Mouse (Mus musculus) embryonic facial prominence, embryonic 13.5 days (tissue): Measurements from ENCODE around the gene A2ml1. TPM values are rescaled to one million over a fixed set of nuclear protein-coding genes. Genes with fewer than 3 reads are reported as not detected.
"Not testable (repeated sequence)": the region's sequence is repeated elsewhere in the genome, so short reads cannot be mapped to it uniquely, and the experiment has no call there.

Experiments
- ATAC-seq: fragments of 200-750 bp; cut with Nextera tagmentation; 2 replicates; pipeline ENCODE4 v1.8.0; 2017; ENCODE audit warnings: low read depth; ENCODE audit not compliant: insufficient number of reproducible peaks, insufficient read depth, low FRiP score, low TSS enrichment
- H3K27ac ChIP-seq: fragments of 300-500 bp; sonication (generic); 2 replicates; pipeline ENCODE4 v1.5.1; 2015; ENCODE audit warnings: moderate library complexity, mild to moderate bottlenecking, inconsistent platforms
- H3K27me3 ChIP-seq: fragments of 300-500 bp; sonication (generic); 2 replicates; pipeline ENCODE4 v1.6.1; 2015; ENCODE audit warnings: mild to moderate bottlenecking, inconsistent platforms
- H3K36me3 ChIP-seq: fragments of 300-500 bp; sonication (generic); 2 replicates; pipeline ENCODE4 v1.6.1; 2015; ENCODE audit warnings: mild to moderate bottlenecking, inconsistent platforms
- H3K4me1 ChIP-seq: fragments of 300-500 bp; sonication (generic); 2 replicates; pipeline ENCODE4 v1.6.1; 2015; ENCODE audit warnings: inconsistent platforms
- H3K4me2 ChIP-seq: fragments of 300-500 bp; sonication (generic); 2 replicates; pipeline ENCODE4 v1.6.1; 2015; ENCODE audit warnings: moderate library complexity, mild to moderate bottlenecking, inconsistent platforms
- H3K4me3 ChIP-seq: fragments of 300-500 bp; sonication (generic); 2 replicates; pipeline ENCODE4 v1.5.1; 2015; ENCODE audit warnings: mild to moderate bottlenecking, inconsistent platforms
- H3K9ac ChIP-seq: fragments of 300-500 bp; sonication (generic); 2 replicates; pipeline ENCODE4 v1.6.1; 2015; ENCODE audit warnings: mild to moderate bottlenecking, inconsistent platforms
- H3K9me3 ChIP-seq: fragments of 300-500 bp; sonication (generic); 2 replicates; pipeline ENCODE4 v1.6.1; 2016; ENCODE audit warnings: inconsistent platforms
- WGBS: fragments of 180-500 bp; shearing (Covaris S2); methylation state at CpG from one replicate; pipeline ENCODE4 v1.1.7; 2015; ENCODE audit warnings: mixed read lengths; 5-methylcytosine and 5-hydroxymethylcytosine counted together
- polyA plus RNA-seq: library from polyadenylated mRNA; unstranded; fragments of >200 nt; fragmentation: Nextera tagmentation; extraction: Ambion mirVana; gene quantifications from 2 replicates; pipeline ENCODE4 v1.2.1, GENCODE M21; 2015

A2ml1 gene
- 1.5 and 3.1 TPM in 2 replicates for polyA plus RNA-seq

DNA sequence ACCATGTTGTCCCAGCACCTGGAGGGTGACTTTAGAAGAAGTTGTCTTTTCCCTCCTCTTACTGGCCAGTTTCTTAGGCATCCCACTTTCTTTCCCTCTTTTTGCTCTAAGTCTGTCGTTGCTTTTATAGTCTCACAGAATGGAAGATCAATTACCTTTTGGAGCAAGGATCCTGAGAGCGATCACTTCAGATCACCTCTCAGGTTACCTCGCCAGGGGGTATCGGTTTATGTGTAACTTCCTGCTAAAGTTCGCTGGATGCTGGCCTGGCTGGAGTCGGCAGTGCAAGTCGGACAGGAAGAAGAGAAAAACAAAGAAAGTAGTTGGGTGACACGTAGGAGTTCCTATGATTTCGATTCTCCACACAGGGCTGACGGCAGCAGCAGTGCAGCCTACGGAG, at the start of gene A2ml1:
A2ml1 (minus strand) TSS at position 101 of the 400 bp plus-strand sequence.
- no peaks in the 10 kb centered on the region for H3K4me1 ChIP-seq
- H3K4me2 ChIP-seq, result no peak within 1 kb of the TSS
- no peak within 1 kb of the TSS for H3K9ac ChIP-seq
- H3K27me3 ChIP-seq, result no peaks in the 10 kb centered on the region
- H3K4me3 ChIP-seq, result no peak within 1 kb of the TSS
- ATAC-seq, result no peak
- no peaks in the 10 kb centered on the region for H3K9me3 ChIP-seq
- H3K36me3 ChIP-seq, result no peaks in the 10 kb centered on the region
- 61% methylated on average over 11 of the region's 11 CpGs for WGBS
- no peak within 1 kb of the TSS for H3K27ac ChIP-seq

DNA sequence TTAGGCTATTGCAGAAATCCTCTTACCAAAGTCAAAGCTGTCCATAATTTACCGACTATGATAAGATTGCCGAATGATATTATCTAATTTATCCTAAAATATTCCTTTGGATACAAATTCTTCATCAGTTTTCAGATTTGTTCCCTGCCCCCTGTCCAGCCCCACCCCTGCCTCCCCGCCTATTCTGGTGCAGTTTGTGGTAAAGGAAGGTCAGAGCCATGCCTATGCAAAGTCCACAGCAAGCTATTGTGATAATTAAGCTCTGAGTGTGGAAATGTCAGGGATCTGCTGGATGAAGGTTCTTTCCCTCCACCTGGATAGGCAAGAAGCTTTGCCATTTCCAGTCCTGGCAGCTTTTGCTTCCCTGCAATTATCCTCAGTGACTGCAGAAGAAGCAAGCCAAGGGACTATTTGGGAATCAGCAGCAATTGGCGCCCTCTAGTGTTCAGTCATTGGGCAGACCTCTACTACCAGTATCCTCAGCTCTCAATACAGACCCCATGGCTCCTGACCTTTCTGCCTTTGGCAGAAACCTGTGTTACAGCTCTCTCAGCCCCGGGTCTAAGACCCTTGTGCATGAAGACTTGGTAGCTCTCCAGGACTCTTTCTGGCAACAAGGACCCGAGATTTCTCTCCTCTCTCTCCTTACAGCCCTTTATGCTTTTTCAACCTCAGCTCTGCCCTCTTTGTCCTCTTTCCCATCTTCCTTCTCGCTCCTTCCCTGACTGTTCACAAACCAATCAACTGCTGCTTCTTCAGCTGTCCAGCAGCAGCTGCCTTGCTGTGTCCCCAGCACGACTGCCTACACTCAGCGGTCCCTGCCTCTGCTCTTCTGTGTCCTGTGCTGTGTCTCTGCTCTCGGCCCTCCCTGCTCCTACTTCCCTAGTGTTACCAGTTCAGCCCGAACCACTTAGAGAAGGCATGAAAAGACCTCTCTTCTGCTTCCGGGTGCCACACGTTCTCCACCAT, 48.6 kb upstream of the A2ml1 start:
- H3K27ac ChIP-seq, H3K9ac ChIP-seq, H3K36me3 ChIP-seq, H3K27me3 ChIP-seq, H3K4me2 ChIP-seq, ATAC-seq, H3K4me3 ChIP-seq, H3K4me1 ChIP-seq, H3K9me3 ChIP-seq: not testable (repeated sequence)
- 49% methylated on average over 13 of the region's 13 CpGs for WGBS

DNA sequence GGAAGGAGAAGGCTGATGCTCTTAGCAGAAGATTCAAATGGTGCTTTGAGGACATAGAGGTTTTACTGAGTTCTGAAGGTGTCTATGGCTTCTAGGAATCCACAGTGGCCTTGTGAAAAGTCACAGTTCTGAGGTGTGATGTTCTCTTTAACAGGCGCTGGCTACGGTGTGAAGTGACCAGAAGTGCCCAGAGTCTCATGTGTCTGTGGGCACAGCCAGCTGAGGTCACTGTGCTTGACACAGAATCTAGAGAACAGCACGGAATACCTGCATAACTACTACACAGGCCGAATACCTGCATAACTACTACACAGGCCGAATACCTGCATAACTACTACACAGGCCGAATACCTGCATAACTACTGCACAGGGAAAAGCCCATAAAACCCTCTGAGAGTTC, 43.8 kb upstream of the A2ml1 start:
- H3K4me3 ChIP-seq, ATAC-seq, H3K9me3 ChIP-seq, H3K27ac ChIP-seq, H3K4me1 ChIP-seq, H3K9ac ChIP-seq, H3K4me2 ChIP-seq, H3K27me3 ChIP-seq, H3K36me3 ChIP-seq: not testable (repeated sequence)
- 92% methylated on average over 6 of the region's 6 CpGs for WGBS

DNA sequence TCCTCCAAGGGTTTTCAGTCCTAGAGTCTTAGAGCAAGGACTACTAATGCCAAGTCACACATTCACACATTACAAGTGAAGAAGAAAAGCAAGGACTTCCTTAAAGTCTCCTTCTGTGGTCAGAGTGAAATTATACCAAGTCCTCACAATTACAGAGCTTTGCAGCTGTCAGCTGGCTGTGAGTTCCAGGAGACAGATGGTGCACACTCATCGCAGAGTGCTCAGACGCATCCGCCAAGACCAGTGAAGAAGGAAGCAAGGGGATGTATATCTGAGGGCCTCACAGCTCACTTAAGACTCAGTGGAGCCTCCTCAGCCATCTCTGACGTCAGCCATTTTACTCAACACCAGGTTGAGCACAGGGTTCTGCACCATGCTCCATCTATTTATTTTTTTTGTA, 43.0 kb upstream of the A2ml1 start:
- 87% methylated on average over 4 of the region's 4 CpGs for WGBS
- Histone ChIP-seq H3K9ac (no peak overlapping the region), H3K36me3 (no peaks in the 10 kb centered on the region), H3K9me3 (no peaks in the 10 kb centered on the region), H3K4me2 (no peak overlapping the region), H3K27ac (no peak overlapping the region), H3K4me3 (no peak overlapping the region), H3K27me3 (no peaks in the 10 kb centered on the region), H3K4me1 (no peaks in the 10 kb centered on the region)
- ATAC-seq, result no peak

DNA sequence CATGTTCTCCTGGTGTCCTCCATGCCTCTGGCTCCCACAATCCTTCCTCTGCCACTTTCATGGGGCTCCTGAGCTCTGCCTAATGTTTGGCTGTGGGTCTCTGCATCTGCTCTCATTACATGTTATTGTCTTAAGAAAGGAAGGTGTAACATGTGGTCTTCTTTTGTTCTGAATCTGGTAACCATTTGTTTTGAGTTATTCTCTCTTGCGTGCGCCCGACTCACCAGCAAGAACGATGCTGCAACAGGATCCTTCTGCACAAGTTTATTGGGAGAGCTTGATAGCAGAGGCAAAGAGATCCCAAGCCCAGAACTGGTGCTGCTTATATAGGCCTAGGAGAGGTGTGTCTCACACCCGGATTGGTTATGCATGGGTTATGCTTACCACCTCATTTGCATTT, 42.0 kb upstream of the A2ml1 start, which contains the start of gene Klrb1a:
Klrb1a (minus strand) TSS at position 101 of the 400 bp plus-strand sequence.
- not testable (repeated sequence) for H3K4me3 ChIP-seq, ATAC-seq, H3K4me2 ChIP-seq, H3K9ac ChIP-seq, H3K4me1 ChIP-seq, H3K27me3 ChIP-seq, H3K27ac ChIP-seq, H3K9me3 ChIP-seq, H3K36me3 ChIP-seq
- WGBS, result 86% methylated on average over 5 of the region's 5 CpGs

DNA sequence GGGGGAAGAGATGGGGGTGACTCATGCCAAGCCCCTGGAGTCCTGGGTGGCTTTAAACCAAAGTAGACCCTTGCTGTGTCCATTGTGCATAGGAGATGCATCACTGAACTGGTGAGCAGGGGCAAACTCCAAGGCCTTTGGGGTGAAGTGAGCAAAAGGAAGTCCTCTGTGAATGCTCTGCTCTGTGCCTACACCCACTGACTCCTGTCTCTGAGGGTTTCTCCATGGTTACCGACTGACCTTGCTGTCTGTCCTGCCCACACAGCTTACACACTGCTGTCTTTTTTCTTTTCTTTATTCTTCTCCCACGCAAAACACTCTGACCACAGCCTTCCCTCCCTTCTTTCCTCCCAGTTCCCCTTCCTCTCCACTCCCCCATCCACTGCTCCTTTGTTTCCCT, 41.3 kb upstream of the A2ml1 start:
- 63% methylated on average over 2 of the region's 2 CpGs for WGBS
- no peak overlapping the region for H3K27ac ChIP-seq
- H3K4me2 ChIP-seq, result no peak overlapping the region
- H3K9ac ChIP-seq, result no peak overlapping the region
- no peaks in the 10 kb centered on the region for H3K27me3 ChIP-seq
- H3K4me3 ChIP-seq, result no peak overlapping the region
- no peaks in the 10 kb centered on the region for H3K4me1 ChIP-seq
- H3K9me3 ChIP-seq, result no peaks in the 10 kb centered on the region
- H3K36me3 ChIP-seq, result no peaks in the 10 kb centered on the region
- no peak for ATAC-seq

DNA sequence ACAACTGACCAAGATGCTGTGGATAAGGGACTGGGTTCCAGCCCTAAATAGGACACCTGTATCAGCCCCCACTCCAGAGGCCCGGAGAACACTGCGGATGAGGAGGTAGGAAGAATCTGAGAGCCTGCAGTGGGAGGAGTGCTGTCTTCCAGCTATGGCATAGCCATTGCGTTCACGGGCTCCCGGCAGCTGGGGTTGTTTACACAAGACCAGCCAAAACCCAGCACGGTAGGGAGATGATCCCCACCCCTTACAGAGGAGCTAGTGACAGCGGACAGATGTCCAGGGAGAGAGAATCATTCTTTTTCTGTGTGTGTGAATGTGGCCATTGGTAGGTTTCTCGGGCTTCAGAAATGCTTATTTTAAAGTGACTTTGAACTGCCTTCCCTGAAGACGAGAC, 24.9 kb upstream of the A2ml1 start:
- H3K36me3 ChIP-seq, result no peaks in the 10 kb centered on the region
- no peak overlapping the region for H3K4me3 ChIP-seq
- WGBS, result 78% methylated on average over 9 of the region's 9 CpGs
- no peak overlapping the region for H3K27ac ChIP-seq
- no peaks in the 10 kb centered on the region for H3K27me3 ChIP-seq
- H3K4me1 ChIP-seq, result no peaks in the 10 kb centered on the region
- no peak overlapping the region for H3K9ac ChIP-seq
- no peaks in the 10 kb centered on the region for H3K9me3 ChIP-seq
- ATAC-seq, result no peak
- no peak overlapping the region for H3K4me2 ChIP-seq

DNA sequence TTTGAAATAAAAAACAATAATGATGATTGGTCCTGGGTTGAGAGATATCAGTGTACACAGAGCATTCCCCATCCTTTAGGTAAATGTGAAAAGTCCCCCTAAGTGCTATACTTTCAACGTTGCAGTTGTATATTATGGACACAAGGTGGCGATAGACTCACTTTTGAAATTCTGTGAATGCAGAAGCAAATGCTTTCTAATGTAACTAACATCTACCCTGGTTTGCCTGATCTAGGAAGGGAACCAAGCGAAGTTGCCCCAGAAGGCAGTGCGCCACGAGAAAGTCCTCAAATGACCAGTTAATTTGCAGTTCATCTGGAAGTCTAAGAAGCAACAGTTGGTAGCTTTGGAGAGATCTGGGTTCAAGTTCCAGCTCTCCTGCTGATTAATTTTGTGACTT, 23.1 kb upstream of the A2ml1 start:
- Histone ChIP-seq H3K27me3 (no peaks in the 10 kb centered on the region), H3K4me2 (no peak overlapping the region), H3K4me3 (no peak overlapping the region), H3K9me3 (no peaks in the 10 kb centered on the region), H3K27ac (no peak overlapping the region), H3K9ac (no peak overlapping the region), H3K36me3 (no peaks in the 10 kb centered on the region), H3K4me1 (no peaks in the 10 kb centered on the region)
- WGBS, result 39% methylated on average over 5 of the region's 5 CpGs
- ATAC-seq, result no peak

DNA sequence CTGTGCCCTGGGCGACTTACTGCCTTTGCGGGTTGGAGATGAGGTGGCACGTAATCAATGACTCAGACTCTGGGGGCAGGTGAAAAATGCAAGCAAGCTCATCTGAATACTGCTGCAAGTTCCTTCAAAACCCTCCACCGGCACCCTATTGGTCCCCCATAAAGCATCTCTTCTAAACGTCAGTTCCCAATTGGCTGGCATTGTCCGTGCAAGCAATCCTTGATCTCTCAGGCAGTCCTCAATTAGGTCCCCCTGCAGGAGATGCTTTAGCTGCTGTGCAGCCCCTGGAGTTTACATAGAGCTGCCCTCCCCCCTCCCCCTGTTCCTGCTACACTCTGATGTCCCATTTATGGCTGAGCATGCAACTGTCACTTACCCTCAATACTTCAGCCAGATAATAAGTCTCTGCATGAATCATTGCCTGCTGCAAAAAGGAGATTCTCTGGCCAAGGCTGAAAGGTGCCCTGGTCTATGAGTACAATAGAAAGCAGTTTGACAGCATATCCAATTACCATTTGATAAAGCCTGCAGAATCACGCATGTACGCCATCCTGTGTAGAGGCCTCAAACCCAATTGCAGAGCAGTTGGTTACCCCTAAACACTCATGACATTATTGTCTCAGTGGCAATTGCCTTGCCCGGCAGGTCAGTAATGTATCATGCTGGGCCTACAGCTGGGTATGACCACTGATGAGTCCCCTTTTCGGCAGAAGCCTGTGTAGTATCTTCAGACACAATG, 21.2 kb upstream of the A2ml1 start:
- no peak overlapping the region for H3K9ac ChIP-seq
- WGBS, result 55% methylated on average over 10 of the region's 10 CpGs
- no peak overlapping the region for H3K4me2 ChIP-seq
- no peaks in the 10 kb centered on the region for H3K9me3 ChIP-seq
- ATAC-seq, result no peak
- H3K4me1 ChIP-seq, result no peaks in the 10 kb centered on the region
- H3K27me3 ChIP-seq, result no peaks in the 10 kb centered on the region
- H3K36me3 ChIP-seq, result no peaks in the 10 kb centered on the region
- H3K27ac ChIP-seq, result no peak overlapping the region
- no peak overlapping the region for H3K4me3 ChIP-seq

DNA sequence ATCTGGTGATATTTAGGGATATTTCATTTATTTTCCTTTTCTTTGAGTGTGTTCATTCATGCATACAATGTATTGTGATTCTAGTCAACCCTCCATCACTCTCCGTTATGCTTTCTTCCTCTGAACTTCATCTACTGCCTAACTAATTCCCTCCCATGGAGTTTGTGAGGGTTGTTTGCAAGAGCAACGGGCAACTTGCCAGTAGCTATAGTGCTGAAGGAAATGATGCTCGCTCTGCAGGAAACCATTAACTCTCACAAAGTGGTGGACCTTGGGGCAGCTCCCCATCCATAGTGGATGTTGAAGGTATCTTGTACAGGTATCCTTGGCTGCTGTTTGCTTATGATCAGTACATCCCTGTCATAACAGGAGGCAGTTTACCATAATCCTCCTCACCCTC, 20.6 kb upstream of the A2ml1 start:
- 57% methylated on average over 3 of the region's 3 CpGs for WGBS
- Histone ChIP-seq H3K9me3 (no peaks in the 10 kb centered on the region), H3K27me3 (no peaks in the 10 kb centered on the region)

DNA sequence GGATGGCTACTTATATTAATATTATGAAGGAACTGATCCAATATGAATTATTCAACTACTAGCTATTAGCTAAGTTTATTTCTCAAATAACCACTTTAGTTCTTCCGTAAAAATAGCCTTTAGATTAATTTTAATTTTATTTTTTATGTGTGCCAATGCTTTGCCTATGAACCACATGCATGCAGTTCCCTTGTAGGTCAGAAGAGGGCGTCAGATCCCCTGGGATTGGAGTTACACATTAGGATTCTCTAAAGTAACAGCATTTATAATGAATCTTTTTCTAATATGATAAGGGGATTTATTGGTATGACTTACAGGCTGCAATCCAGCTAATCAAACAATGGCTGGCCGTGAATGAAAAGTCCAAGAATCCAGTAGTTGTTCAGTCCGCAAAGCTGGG, 18.1 kb upstream of the A2ml1 start:
- Histone ChIP-seq H3K27ac (no peak overlapping the region), H3K9ac (no peak overlapping the region), H3K9me3 (no peaks in the 10 kb centered on the region), H3K36me3 (no peaks in the 10 kb centered on the region), H3K4me3 (no peak overlapping the region), H3K27me3 (no peaks in the 10 kb centered on the region), H3K4me1 (0 out of 2 replicates have a peak, but pooled peaks cover 3% of the 10 kb centered on the region), H3K4me2 (no peak overlapping the region)
- 62% methylated on average over 4 of the region's 4 CpGs for WGBS
- no peak for ATAC-seq

More for the DNA sequence above, 20.6 kb upstream of the A2ml1 start:
- Histone ChIP-seq H3K36me3 (no peaks in the 10 kb centered on the region), H3K4me1 (no peaks in the 10 kb centered on the region), H3K4me2 (no peak overlapping the region), H3K27ac (no peak overlapping the region), H3K4me3 (no peak overlapping the region), H3K9ac (no peak overlapping the region)
- ATAC-seq, result no peak
